Mouse (Mus musculus): ENCODE data around the gene Slc9a3r1. TPM values are rescaled to one million over a fixed set of nuclear protein-coding genes. Genes with fewer than 3 reads are reported as not detected.

Slc9a3r1 gene
- total and polyA plus RNA-seq, 2 experiments from 2014 or later = 48.5 to 73.9 TPM

DNA sequence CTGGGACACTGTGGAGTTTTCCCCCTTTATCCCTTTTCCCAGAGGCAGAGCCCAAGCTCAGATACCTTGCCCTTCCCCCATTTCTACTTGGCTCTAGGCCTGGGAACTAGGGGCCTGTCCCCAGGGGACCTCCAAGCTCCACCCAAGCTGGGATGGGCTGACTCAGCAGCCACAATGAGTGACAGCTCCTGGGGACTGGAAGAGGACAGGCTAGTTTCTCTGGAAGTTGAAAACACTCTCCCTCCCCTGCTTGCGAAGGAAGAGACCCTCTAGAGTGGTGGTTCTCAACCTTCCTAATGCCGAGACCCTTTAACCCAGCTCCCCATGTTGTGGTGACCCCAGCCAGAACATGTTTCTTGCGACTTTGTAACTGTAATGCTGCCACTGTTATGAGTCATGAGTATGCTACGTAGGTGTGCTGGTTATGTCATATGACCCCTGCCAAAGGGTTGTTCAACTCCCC, 9.7 kb downstream of the Slc9a3r1 start:
- 36% methylated on average over 4 of the region's 4 CpGs for WGBS
- DNase-seq = no peak
- Histone ChIP-seq H3K9me3 (ENCODE audit: low read length) (no peaks in the 10 kb centered on the region), H3K36me3 (ENCODE audit: insufficient read depth) (no peaks in the 10 kb centered on the region), H3K4me2 (ENCODE audit: low read depth) (no peak overlapping the region), H3K4me1 (ENCODE audit: insufficient read depth) (0 out of 2 replicates have a peak, but pooled peaks cover 7% of the 10 kb centered on the region), H3K27me3 (ENCODE audit: insufficient read depth, low read length) (no peaks in the 10 kb centered on the region), H3K27ac (ENCODE audit: low read depth, low read length) (no peak overlapping the region), H3K9ac (no peak overlapping the region), H3K4me3 (ENCODE audit: low read depth, low read length) (no peak overlapping the region)
- no peak for ATAC-seq
- no peak for TF ChIP-seq CTCF (IDR thresholded peaks at IDR 0.05; ENCODE audit: low read depth)

DNA sequence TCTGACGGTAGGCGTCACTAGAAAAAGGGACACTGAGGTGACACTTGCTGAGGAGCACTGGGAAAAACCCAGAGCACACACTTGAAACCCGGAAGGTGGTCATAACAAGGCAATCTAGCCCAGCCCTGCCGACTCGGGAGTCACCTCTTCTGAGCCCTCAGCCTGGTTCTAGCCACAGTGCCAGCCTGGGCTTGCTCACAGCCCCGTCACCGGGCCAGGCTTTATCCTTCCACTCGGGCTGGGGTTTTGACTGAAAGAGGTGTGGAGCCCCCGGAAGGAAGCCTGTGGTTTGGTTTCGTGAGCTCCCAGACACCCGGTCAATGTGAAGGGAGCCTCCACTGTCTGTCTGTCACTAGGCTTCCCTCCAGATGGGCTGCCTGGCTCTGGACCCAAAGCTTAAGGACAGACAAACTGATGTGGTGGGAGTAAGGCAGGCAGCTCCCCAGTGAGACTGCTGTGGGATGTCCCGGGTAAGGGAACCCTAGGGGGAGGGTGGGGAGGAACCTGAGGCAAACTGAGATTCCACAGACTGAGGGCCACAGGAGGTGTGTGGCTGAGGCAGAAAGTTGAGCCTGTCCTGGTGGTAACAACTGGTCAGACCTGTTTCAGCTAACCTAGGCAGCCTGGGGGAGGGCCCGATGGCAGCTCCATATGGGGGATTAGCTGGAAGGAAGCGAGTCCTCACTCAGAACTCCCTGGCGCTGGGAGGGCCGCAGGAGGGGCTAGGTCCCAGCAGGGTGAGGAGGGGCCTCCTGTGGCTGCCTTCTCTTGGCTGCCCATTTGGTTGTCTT, 10.6 kb downstream of the Slc9a3r1 start:
- no peak overlapping the region for H3K4me3 ChIP-seq (ENCODE audit: low read depth, low read length)
- ATAC-seq = no peak
- H3K4me2 ChIP-seq (ENCODE audit: low read depth) = no peak overlapping the region
- H3K9ac ChIP-seq = no peak overlapping the region
- no peaks in the 10 kb centered on the region for H3K9me3 ChIP-seq (ENCODE audit: low read length)
- 17% methylated on average over 16 of the region's 16 CpGs for WGBS
- no peaks in the 10 kb centered on the region for H3K27me3 ChIP-seq (ENCODE audit: insufficient read depth, low read length)
- no peak overlapping the region for H3K27ac ChIP-seq (ENCODE audit: low read depth, low read length)
- no peaks in the 10 kb centered on the region for H3K36me3 ChIP-seq (ENCODE audit: insufficient read depth)
- no peak for DNase-seq
- H3K4me1 ChIP-seq (ENCODE audit: insufficient read depth) = 0 out of 2 replicates have a peak, but pooled peaks cover 7% of the 10 kb centered on the region
- no peak for TF ChIP-seq CTCF (IDR thresholded peaks at IDR 0.05; ENCODE audit: low read depth)

DNA sequence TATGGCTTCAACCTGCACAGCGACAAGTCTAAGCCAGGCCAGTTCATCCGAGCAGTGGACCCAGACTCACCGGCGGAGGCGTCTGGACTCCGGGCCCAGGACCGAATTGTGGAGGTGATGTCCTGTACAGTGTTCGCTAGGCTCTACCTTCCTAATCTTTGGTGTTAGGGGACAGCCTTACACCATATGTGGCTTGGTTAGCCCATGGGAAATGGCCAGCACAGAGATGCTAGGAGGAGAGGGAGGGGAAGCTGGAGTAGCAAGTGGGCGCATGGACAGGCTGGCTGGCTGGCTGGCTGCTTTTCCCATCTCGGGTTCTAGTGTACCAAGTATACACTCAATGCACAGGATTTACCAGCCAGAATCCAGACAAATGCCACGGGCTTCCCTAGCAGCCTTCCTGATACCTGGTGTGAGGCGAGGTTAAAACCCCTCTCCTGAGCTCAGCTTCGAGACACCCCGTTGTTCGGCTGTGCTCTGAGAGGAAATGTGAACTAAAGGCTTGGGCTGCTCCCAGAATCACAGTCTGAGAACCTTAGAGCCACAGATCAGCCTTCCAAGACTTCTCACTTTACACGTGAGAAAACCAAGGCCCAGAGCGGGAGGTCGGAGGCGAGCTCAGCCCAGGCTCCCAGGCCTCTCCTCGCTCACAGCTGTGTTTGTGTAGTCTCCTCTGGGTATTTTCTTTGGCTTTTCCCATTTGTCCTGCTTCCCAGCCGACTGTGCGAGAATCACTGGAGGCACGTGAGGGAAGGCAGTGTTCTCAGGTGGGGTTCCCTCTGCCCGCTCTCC, 13.5 kb downstream of the Slc9a3r1 start:
- Histone ChIP-seq H3K4me3 (ENCODE audit: low read depth, low read length) (no peak overlapping the region), H3K9me3 (ENCODE audit: low read length) (no peaks in the 10 kb centered on the region), H3K27ac (ENCODE audit: low read depth, low read length) (no peak overlapping the region; the same call in 1 of the 2 replicates), H3K36me3 (ENCODE audit: insufficient read depth) (no peaks in the 10 kb centered on the region; the same call in 1 of the 2 replicates), H3K4me1 (ENCODE audit: insufficient read depth) (0 out of 2 replicates have a peak, but pooled peaks cover 7% of the 10 kb centered on the region), H3K4me2 (ENCODE audit: low read depth) (no peak overlapping the region), H3K27me3 (ENCODE audit: insufficient read depth, low read length) (no peaks in the 10 kb centered on the region), H3K9ac (0 out of 2 replicates have a peak overlapping the region, but pooled peaks have one; percentile 14)
- WGBS = 64% methylated on average over 24 of the region's 24 CpGs
- TF ChIP-seq CTCF (IDR thresholded peaks at IDR 0.05; ENCODE audit: low read depth) = no peak
- ATAC-seq (no peak), DNase-seq (no peak)

DNA sequence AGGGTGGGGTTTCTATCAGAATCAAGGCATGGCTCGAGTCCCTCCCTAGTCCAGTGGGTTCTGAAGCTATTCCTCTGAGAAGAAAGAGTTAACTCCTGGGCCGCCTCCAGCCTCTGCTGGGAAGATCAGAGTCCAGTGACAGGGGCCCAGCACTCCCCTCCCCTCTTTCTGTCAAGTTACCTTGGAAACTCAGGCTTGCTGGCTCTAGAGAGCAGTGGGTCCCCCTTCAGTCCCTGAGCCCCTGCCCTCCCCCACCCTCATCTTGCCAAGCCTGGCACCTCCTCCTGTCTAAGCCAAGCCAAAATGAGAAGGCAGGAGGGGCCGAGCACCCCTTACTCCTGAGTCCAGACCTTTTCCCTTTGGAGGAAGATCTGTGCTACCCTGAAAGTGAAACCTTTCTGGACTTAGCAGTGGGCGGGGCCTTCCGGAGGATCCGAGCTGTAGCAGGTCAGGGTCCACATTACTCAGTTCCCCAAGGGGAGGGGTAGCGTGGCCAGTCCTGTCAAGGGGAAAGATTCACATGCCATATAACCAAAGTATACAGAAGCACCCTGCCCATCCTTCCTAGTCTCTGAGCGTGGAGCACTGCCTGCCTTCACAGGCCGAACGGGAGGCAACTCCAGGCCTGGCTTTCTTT, 14.5 kb downstream of the Slc9a3r1 start:
- Histone ChIP-seq H3K9ac (no peak overlapping the region), H3K4me3 (ENCODE audit: low read depth, low read length) (no peak overlapping the region), H3K4me2 (ENCODE audit: low read depth) (peak overlapping the region; percentile 2; the same call in 1 of the 2 replicates), H3K27ac (ENCODE audit: low read depth, low read length) (peak overlapping the region; percentile 59), H3K27me3 (ENCODE audit: insufficient read depth, low read length) (no peaks in the 10 kb centered on the region), H3K36me3 (ENCODE audit: insufficient read depth) (no peaks in the 10 kb centered on the region; the same call in 1 of the 2 replicates), H3K4me1 (ENCODE audit: insufficient read depth) (0 out of 2 replicates have a peak, but pooled peaks cover 7% of the 10 kb centered on the region), H3K9me3 (ENCODE audit: low read length) (no peaks in the 10 kb centered on the region)
- ATAC-seq (peak; percentile 76), DNase-seq (peak; percentile 71)
- no peak for TF ChIP-seq CTCF (IDR thresholded peaks at IDR 0.05; ENCODE audit: low read depth)
- WGBS = 31% methylated on average over 10 of the region's 10 CpGs

DNA sequence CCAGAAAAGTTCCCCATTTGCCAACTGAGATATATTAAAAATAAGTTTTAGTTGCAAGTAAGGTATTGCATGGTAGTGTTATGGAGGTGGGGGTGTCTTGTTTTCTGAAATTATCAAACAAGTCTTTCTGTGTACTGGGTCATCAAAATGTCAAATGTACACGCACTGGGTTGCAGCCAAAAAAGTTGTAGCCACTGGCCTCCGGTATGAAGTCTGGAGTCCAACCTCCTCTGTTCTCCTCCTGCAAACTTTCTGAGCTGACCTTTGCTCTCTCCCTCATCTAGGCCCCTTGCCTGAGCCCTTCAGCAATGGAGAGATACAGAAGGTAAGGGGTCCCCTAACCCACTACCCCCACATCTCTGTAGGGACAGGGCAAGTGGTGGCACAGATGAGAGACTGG, 15.6 kb downstream of the Slc9a3r1 start:
- Histone ChIP-seq H3K36me3 (ENCODE audit: insufficient read depth) (no peaks in the 10 kb centered on the region; the same call in 1 of the 2 replicates), H3K27me3 (ENCODE audit: insufficient read depth, low read length) (no peaks in the 10 kb centered on the region), H3K27ac (ENCODE audit: low read depth, low read length) (peak overlapping the region; percentile 10; the same call in 1 of the 2 replicates), H3K4me2 (ENCODE audit: low read depth) (no peak overlapping the region), H3K4me3 (ENCODE audit: low read depth, low read length) (no peak overlapping the region), H3K4me1 (ENCODE audit: insufficient read depth) (0 out of 2 replicates have a peak, but pooled peaks cover 7% of the 10 kb centered on the region), H3K9me3 (ENCODE audit: low read length) (no peaks in the 10 kb centered on the region), H3K9ac (no peak overlapping the region)
- WGBS = 79% methylated on average over 2 of the region's 2 CpGs
- DNase-seq (no peak), ATAC-seq (no peak)
- TF ChIP-seq CTCF (IDR thresholded peaks at IDR 0.05; ENCODE audit: low read depth) = no peak

DNA sequence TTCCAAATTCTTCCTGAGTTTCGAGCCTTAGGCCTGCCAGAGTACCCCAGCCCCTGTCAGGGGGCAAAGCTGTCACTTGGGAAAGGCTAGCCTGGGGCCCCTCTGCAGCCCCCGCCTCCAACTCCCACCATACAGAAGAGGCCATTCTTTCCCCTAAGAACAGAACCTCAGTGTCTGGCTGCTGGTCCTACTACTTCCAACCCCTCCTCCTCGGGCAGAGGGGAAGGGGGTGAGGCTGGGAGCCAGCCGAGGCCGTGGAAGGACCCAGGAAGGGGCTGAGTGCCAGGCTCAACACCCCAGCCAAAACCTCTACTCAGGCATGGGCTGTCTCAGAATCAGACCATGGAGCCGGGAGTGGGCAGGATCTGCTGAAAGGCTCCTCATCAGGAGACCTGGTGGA, 16.1 kb downstream of the Slc9a3r1 start:
- peak; percentile 74 for DNase-seq
- H3K36me3 ChIP-seq (ENCODE audit: insufficient read depth) = no peaks in the 10 kb centered on the region; the same call in 1 of the 2 replicates
- H3K27me3 ChIP-seq (ENCODE audit: insufficient read depth, low read length) = no peaks in the 10 kb centered on the region
- no peak overlapping the region for H3K4me3 ChIP-seq (ENCODE audit: low read depth, low read length)
- 0 out of 2 replicates have a peak, but pooled peaks cover 7% of the 10 kb centered on the region for H3K4me1 ChIP-seq (ENCODE audit: insufficient read depth)
- no peak overlapping the region for H3K9ac ChIP-seq
- 42% methylated on average over 6 of the region's 6 CpGs for WGBS
- no peak for TF ChIP-seq CTCF (IDR thresholded peaks at IDR 0.05; ENCODE audit: low read depth)
- H3K9me3 ChIP-seq (ENCODE audit: low read length) = no peaks in the 10 kb centered on the region
- peak; percentile 85 for ATAC-seq
- peak overlapping the region; percentile 45; the same call in 1 of the 2 replicates for H3K27ac ChIP-seq (ENCODE audit: low read depth, low read length)
- no peak overlapping the region for H3K4me2 ChIP-seq (ENCODE audit: low read depth)

Measured in forebrain, postnatal 0 days (tissue).